Mouse (Mus musculus): ENCODE measurements around the gene Ogfod3.

- TF ChIP-seq CTCF (IDR thresholded peaks at IDR 0.05; ENCODE audit: low read depth): no peak
- TF ChIP-seq EP300 (IDR thresholded peaks at IDR 0.05; ENCODE audit: low read depth): no peak
These were observed 66.8 kb downstream of the Ogfod3 start for GRCm38 (mm10) chr11:121137682-121138081.

Measured in liver, embryonic 14.5 days (tissue).